Mouse (Mus musculus): ENCODE results near the gene Cenpa. TPM values are rescaled to one million over a fixed set of nuclear protein-coding genes. Genes with fewer than 3 reads are reported as not detected.
"Not testable (repeated sequence)": the region's sequence is repeated elsewhere in the genome, so short reads cannot be mapped to it uniquely, and the experiment has no call there.

Cenpa gene
- total RNA-seq, 1 experiment from 2014 or later = 39.1 TPM

GRCm38 (mm10) chr5:30678722-30679296 is 12.2 kb downstream of the Cenpa start:
- no peak for DNase-seq

GRCm38 (mm10) chr5:30679593-30679992 is 13.0 kb downstream of the Cenpa start:
- DNase-seq = no peak

- no peak for DNase-seq
These were observed 15.4 kb downstream of the Cenpa start for GRCm38 (mm10) chr5:30681970-30682369.

- DNase-seq = peak; percentile 24
These were observed 16.5 kb downstream of the Cenpa start for GRCm38 (mm10) chr5:30682967-30683600.

GRCm38 (mm10) chr5:30683993-30684392 is 17.4 kb downstream of the Cenpa start:
- no peak for DNase-seq

GRCm38 (mm10) chr5:30686781-30687180 is 20.2 kb downstream of the Cenpa start:
- no peak for DNase-seq

- DNase-seq = no peak
These were observed 33.9 kb downstream of the Cenpa start for GRCm38 (mm10) chr5:30700361-30701000.

- DNase-seq = not testable (repeated sequence)
These were observed 34.8 kb downstream of the Cenpa start for GRCm38 (mm10) chr5:30701373-30701772.

GRCm38 (mm10) chr5:30701866-30702265 is 35.3 kb downstream of the Cenpa start:
- DNase-seq = no peak

GRCm38 (mm10) chr5:30709744-30710383 is 43.3 kb downstream of the Cenpa start:
- DNase-seq = peak; percentile 79

GRCm38 (mm10) chr5:30710486-30710885 is 43.9 kb downstream of the Cenpa start:
- DNase-seq = peak; percentile 22

GRCm38 (mm10) chr5:30711147-30712001 is 44.8 kb downstream of the Cenpa start, which contains the start of gene Dpysl5:
Dpysl5 (plus strand) TSS chr5:30711564.
- peak; percentile 76 for DNase-seq

GRCm38 (mm10) chr5:30712002-30712390 is 45.4 kb downstream of the Cenpa start:
- DNase-seq = no peak

GRCm38 (mm10) chr5:30712441-30713298 is 46.1 kb downstream of the Cenpa start:
- DNase-seq = no peak

- DNase-seq = no peak
These were observed 46.7 kb downstream of the Cenpa start for GRCm38 (mm10) chr5:30713299-30713675.

GRCm38 (mm10) chr5:30713691-30714090 is 47.1 kb downstream of the Cenpa start:
- no peak for DNase-seq

GRCm38 (mm10) chr5:30716311-30716710 is 49.7 kb downstream of the Cenpa start:
- no peak for DNase-seq

- no peak for DNase-seq
These were observed 50.9 kb downstream of the Cenpa start for GRCm38 (mm10) chr5:30717506-30717905.

- DNase-seq = no peak
These were observed 51.6 kb downstream of the Cenpa start for GRCm38 (mm10) chr5:30717991-30718703.

GRCm38 (mm10) chr5:30721935-30722334 is 55.4 kb downstream of the Cenpa start:
- DNase-seq = no peak

All from adrenal gland, postnatal 14 days (tissue).